Mouse (Mus musculus) cerebellum, adult 8-10 months (tissue): ENCODE measurements around the gene P2rx1.

Experiments used
- DNase-seq: peaks from one replicate; pipeline ENCODE4 v3.0.0; 2022

Gene P2rx1

GRCm38 (mm10) chr11:72989044-72989443 lies 9.9 kb upstream of the P2rx1 start:
- DNase-seq: no peak

GRCm38 (mm10) chr11:72990688-72991087 lies 8.2 kb upstream of the P2rx1 start:
- DNase-seq: no peak

GRCm38 (mm10) chr11:72991961-72992360 lies 6.9 kb upstream of the P2rx1 start:
- DNase-seq: no peak

GRCm38 (mm10) chr11:72996346-72996745 lies 2.6 kb upstream of the P2rx1 start:
- DNase-seq: no peak

- no peak for DNase-seq
Measured at GRCm38 (mm10) chr11:72996781-72997180, 2.1 kb upstream of the P2rx1 start.

- no peak for DNase-seq
Measured at GRCm38 (mm10) chr11:72997529-72998326, 1.2 kb upstream of the P2rx1 start.

- DNase-seq: peak; percentile 45
Measured at GRCm38 (mm10) chr11:73001029-73001428, 2.1 kb downstream of the P2rx1 start.

- peak; percentile 63 for DNase-seq
Measured at GRCm38 (mm10) chr11:73006377-73006776, 7.5 kb downstream of the P2rx1 start.

- DNase-seq: no peak
Measured at GRCm38 (mm10) chr11:73007113-73007512, 8.2 kb downstream of the P2rx1 start.

- DNase-seq: peak; percentile 54
Measured at GRCm38 (mm10) chr11:73007698-73008481, 9.0 kb downstream of the P2rx1 start.

- peak; percentile 19 for DNase-seq
Measured at GRCm38 (mm10) chr11:73008826-73009225, 9.9 kb downstream of the P2rx1 start.

- peak; percentile 77 for DNase-seq
Measured at GRCm38 (mm10) chr11:73009531-73010274, 10.8 kb downstream of the P2rx1 start.

- no peak for DNase-seq
Measured at GRCm38 (mm10) chr11:73013981-73014380, 15.1 kb downstream of the P2rx1 start.

- peak; percentile 78 for DNase-seq
Measured at GRCm38 (mm10) chr11:73014831-73015344, 16.0 kb downstream of the P2rx1 start.

- peak; percentile 75 for DNase-seq
Measured at GRCm38 (mm10) chr11:73015391-73016102, 16.6 kb downstream of the P2rx1 start.

- DNase-seq: no peak
Measured at GRCm38 (mm10) chr11:73016103-73016420, 17.2 kb downstream of the P2rx1 start.

GRCm38 (mm10) chr11:73018471-73019146 lies 19.7 kb downstream of the P2rx1 start, which contains the start of gene Camkk1:
TSS of gene Camkk1 (plus strand) at chr11:73019008.
- peak; percentile 96 for DNase-seq

GRCm38 (mm10) chr11:73019147-73019795 lies 20.4 kb downstream of the P2rx1 start:
- peak; percentile 59 for DNase-seq

- DNase-seq: no peak
Measured at GRCm38 (mm10) chr11:73020953-73021800, 22.3 kb downstream of the P2rx1 start.

GRCm38 (mm10) chr11:73023099-73023498 lies 24.2 kb downstream of the P2rx1 start:
- DNase-seq: peak; percentile 78
